Mouse (Mus musculus): ENCODE measurements around the gene P2rx7.

Gene P2rx7

DNA sequence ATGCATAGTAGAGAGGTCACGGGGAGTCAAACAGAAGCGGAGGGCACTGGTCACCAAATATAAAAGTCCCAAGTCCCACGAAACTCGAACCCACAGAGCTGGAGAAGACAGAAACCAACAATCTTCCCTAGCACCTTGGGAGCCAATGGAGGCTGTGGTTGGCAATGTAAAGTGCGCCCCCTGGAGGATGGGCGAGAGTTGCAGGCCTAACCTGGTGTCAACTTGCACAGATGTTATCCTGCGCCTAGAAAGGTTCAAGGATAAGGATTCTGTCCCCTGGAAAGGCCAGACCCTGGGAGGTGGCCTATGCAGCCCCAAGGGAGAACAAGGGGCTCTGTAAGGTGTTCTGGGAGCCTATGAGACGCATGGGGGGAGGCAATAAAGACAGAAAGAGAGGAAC, 87.6 kb downstream of the P2rx7 start:
- DNase-seq (ENCODE audit: low spot score): peak; percentile 66

DNA sequence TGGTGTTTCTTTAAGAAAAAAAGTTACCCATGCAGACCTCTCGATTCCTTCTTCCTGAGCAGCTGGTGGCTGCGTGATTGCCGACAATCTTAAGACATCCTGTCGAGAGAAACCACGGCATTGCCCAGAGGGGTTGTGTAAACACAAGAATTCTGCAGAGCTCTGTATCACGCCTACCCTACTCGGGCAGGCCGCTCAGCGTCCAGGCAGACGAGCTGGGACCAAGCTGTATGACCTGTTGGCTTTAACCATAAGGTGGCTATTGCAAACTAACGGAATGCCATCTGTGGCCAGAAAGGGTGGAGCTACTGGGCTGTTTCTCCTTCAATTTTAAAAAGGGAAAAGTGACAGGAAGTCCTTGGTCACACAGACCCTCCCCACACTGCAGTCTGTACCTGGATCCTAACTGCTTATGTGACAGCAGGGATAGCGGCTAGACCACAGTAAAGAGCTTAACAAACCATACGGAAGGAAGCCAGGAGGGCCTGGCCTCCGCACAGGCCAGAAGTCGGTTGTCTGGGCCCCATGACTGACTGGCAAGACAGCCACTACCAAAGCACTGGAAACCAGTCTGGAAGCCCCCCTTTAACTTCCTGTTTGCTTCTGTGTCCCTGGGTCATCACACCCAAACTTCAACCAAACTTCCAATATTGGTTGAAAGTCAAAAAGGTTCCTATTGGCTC, 88.4 kb downstream of the P2rx7 start:
- DNase-seq (ENCODE audit: low spot score): peak; percentile 48

DNA sequence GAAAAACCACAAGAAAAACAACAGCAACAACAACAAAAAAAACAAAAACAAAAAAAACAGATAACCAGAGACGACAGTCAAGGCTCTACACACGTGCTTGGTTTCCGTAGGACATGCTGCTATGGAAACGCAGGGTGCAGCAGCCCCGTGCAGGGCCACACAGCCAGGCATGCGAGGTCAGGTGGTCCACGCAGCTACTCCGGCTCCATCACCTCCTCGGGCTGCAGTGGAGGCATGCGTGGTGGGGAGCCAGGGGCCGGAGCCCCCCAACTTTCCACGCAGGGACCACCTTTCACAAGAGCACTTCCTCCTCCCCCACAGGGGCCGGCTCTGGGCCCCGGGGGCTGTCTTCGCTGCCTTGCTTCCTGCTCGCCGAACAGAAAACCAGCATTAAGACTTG, 90.2 kb downstream of the P2rx7 start:
- DNase-seq (ENCODE audit: low spot score): no peak

DNA sequence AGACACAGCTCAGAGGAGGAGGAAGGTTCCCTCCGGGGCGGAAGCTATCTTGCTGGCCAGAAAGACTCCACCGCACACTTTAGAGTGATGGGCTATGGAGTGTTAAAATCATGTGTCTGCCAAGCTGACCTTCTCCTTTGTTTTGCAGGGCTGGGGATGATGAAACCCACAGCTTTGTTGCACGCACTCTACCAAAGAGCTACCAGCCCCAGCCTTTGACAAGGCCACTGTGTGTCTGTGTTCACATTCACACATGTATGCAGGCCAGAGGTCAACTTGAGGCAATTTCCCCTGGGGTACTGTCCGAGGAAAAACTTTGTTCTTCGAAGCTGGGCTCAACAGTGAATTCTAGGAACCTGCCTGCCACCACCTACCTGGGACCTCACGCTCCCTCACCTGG, 92.1 kb downstream of the P2rx7 start:
- no peak for DNase-seq (ENCODE audit: low spot score)

DNA sequence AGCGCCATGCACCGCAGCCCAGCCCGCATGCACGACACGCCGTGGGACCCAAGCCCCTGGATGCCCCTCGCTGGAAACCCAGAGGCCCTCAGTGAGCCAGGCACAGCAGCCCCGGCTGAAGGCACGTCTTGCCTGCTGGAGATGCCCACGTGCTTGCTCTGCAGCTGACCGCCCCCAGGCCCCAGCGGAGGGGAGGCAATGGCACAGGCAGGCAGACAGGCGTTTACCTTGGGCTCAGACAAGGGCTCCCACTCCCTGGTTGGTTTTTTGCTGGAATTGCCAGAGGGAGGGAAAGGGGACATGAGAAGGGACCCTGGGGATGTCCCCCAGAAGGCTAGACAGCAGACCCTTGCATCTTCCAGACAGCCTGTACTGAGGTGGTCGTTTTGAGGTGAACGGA, 93.0 kb downstream of the P2rx7 start:
- no peak for DNase-seq (ENCODE audit: low spot score)

Measured in lung, postnatal 25 days (tissue).